Mouse (Mus musculus) cerebellum, adult 11-12 months (tissue): ENCODE results near the gene Ttc29.
A peak's percentile ranks its signal among the peaks of the same experiment; 100 is the strongest.

ENCODE experiments used
- DNase-seq: peaks from one replicate; pipeline ENCODE4 v3.0.0; 2022

Ttc29 gene

GRCm38 (mm10) chr8:78284805-78285204, 71.7 kb downstream of the Ttc29 start:
- DNase-seq = no peak

DNA sequence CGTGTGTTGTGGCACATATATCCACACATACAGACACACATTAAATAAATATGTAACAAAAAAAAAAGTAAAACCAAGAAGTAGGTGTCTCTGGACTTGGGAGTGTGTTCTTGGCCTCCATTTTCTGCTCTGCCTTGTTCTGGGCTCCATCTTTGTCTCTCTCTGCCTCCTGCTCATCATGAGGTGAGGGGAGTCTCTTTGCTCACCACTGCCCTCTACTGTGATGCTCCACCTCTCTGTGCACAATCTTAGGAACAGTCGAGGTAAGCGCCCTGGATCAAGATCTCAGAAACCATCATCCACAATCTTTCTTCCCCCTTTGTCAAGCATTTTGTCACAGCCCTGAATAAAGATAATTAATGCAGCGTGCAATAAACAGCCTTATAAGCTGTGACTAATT, 72.3 kb downstream of the Ttc29 start:
- DNase-seq = no peak

DNA sequence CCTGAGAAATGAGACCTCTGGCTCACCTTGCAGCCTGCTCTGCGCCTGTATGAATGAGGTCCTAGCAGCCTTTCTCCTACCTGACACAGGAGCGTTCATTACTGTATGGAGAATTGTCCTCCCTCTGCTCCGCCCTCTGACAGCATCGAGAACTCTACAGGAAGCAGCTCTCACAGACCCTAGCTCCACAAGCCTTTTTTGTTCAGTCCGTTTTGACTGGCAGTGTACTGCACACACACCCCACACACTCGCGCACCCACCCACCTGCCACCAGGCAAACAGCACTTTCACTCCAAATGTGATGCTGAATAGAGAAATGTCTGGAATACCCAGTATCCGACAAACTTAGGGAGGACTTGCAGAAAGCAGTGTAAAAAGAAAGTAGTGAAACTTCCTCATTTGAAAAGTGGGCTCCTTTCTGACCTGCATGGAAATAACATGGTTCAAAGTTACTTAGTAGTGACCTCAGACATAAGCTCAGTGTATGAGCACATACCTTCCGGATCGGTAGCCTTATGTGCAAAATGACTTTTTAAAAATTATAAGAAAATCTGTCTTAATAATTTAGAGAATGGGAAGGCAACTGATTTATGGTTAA, 76.4 kb downstream of the Ttc29 start:
- DNase-seq = no peak

DNA sequence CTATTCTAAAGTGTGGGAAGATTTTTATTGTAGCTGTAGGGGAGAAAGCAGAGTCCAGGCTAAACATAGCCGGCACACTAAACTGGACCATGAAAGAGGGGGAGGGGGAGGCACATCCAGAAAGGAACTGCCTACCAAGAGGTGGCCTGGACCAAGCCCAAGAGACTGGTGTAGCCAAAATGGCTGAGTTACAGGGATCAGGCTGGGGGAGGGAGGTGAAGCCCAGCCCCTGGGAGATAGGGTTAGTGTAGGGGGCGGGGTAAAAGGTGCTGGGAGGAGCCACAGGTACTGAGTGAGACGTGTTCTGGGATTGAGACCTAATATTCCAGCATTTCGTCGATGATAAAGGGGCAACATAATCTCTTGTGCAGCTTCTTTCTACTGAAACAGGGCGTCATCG, 77.2 kb downstream of the Ttc29 start:
- DNase-seq = no peak

- DNase-seq = no peak
Measured at GRCm38 (mm10) chr8:78295494-78295893, 82.4 kb downstream of the Ttc29 start.

DNA sequence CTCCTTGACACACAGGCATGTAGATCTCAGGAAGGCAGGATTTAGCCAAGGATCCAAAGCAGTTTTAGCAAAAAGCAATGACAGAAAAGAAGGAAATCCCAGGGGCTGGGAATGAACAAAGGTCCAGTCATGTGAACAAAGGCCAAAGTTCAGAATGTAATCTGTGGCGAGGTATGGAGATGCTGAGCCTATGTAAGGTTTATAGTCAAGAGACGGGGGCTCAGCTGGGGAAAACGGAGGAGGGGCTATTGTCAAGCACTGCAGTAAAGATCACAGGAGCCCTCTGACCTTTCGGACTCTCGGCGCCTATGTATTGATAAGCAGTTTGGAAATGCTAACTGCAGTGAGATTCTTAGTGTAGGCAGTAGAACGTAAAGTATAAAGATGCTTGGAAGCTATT, 90.5 kb downstream of the Ttc29 start:
- no peak for DNase-seq

DNA sequence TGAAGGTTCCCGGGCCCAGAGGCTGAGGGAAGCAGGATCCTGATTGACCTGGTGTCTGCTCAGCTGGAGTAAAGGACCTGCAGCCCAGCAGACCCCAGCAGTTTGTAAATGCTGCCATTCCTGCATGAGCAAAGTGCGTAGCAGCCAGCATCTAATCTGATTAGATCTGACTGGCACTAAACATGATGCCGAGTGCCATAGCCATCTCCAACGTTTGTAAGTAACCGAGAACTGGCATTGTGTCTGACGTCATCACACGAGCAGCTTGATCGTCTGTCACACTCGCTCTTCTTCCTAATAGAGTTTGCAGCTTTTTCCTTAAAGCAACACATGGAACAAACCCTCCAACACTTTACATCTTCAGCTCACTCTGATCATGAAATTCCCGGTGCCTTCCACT, 93.5 kb downstream of the Ttc29 start:
- DNase-seq = no peak

DNA sequence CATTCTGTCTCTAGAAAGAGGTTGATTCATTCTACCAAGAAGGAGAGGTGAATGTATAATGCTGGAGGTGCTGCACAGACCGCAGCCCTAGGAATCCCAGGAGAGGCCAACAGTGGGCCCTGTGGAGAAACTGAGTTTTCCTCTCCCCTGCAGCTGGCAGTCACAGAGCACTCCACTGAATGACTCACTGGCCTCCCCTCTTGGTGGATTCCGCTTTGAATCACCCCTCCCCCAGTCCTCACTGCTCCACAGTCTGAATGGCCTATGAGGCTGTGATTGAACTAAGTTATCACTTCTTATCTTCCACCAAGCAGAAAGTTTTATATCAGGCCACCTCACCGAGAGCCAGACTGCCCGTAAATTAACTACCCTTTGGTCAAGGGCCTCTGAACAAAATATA, 94.0 kb downstream of the Ttc29 start:
- DNase-seq = no peak

GRCm38 (mm10) chr8:78309539-78309938, 96.4 kb downstream of the Ttc29 start:
- no peak for DNase-seq

GRCm38 (mm10) chr8:78315576-78315975, 102.5 kb downstream of the Ttc29 start:
- no peak for DNase-seq

DNA sequence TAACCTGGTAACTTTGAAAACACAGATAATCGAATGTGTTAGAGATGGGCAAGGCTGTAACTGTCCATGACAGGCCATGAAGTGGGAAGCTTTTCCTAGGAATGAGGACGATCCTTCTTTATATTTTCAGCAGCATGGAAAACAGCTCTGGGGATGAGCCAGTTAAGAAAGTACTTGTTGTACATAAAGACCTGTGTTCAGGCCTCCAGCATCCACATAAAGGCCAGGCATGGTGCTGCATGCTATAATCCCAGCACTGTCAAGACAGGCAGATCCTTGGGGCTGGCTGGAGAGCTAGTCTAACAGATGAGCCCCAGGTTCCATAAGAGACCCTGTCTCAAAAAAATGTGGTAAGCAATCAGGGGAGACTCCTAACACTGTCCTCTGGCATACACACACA, 104.6 kb downstream of the Ttc29 start:
- DNase-seq = no peak

GRCm38 (mm10) chr8:78323391-78323790, 110.3 kb downstream of the Ttc29 start:
- no peak for DNase-seq

- DNase-seq = peak; percentile 2
Measured at GRCm38 (mm10) chr8:78340689-78341529, 127.8 kb downstream of the Ttc29 start.

- DNase-seq = no peak
Measured at GRCm38 (mm10) chr8:78342151-78342550, 129.1 kb downstream of the Ttc29 start.

DNA sequence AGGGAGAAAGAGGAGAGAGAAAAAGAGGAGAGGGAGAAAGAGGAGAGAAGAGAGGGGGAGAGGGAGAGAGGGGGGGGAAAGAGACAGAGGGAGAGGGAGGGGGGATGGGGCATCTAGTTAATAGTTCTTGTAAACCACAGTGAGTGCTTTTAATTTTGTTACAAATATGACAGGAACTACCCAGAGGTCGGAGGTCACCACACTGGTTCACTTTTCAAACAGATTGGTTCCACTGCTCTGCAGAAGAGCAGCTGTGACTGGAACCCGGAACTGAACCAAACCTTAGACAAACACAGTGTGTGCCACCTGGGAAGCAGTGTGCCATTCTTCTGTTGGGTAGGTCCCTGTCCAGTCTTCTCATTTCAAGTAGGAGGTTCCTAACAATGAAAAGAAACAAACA, 130.9 kb downstream of the Ttc29 start:
- DNase-seq = no peak

DNA sequence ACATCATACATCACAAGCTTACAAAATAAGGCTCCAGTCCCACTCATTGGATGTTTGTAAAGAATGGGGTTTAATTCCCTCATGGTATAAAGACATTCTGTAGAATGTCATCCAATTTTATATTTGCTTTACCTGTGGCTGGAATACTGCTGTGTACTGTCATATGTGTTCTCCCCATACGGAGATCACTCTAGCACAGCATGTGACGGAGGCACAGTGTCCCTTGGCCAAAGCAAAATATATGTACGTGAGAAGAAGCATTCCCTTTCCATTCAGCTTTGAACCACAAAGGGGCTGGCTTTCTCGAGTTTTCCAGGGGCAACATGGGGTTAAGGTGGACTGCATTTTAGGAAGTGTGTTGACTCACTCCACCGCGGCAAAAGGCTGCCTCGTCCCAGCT, 132.6 kb downstream of the Ttc29 start:
- no peak for DNase-seq

DNA sequence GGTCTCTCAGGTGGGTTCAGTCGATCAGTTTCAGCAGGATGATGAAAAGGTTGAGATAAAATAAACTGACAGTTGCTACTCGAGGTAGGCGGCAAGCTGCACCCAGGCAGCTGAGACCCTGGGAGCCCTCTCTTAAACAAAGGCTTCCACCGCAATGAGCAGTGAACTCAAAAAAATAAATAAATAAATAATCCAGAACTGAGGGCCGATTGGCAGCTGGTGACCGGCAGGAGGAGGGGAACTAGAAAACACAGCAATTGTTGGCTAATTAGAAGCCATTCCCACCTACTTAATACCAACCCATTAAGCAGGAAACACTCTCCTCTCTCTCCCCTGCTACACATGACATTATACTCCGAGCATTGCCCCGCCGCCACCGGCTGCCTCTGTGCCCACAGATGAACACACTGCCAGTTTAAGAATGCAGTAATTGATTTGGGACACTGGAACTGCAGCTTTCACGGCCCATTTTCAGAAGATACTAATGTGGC, 133.1 kb downstream of the Ttc29 start:
- no peak for DNase-seq

GRCm38 (mm10) chr8:78353902-78354301, 140.8 kb downstream of the Ttc29 start:
- DNase-seq = no peak

DNA sequence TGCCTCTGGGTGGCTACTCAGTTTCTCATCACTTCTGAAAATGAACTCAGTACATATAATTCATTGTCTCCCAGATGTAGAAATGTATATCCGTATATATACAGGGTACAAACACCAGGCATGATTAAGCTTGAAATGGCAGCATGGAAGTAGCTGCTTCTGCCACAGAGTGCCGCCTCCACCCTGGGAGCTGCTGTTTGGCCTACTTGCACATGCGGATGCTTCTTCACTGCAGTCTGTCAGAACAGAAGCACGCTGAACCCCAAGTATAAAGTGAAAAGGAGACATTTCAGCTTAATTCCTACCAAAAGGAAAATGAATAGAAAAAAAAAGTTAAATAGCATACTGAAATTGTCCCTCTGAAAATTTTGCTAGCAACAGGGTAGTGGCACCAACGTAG, 141.7 kb downstream of the Ttc29 start:
- DNase-seq = no peak

DNA sequence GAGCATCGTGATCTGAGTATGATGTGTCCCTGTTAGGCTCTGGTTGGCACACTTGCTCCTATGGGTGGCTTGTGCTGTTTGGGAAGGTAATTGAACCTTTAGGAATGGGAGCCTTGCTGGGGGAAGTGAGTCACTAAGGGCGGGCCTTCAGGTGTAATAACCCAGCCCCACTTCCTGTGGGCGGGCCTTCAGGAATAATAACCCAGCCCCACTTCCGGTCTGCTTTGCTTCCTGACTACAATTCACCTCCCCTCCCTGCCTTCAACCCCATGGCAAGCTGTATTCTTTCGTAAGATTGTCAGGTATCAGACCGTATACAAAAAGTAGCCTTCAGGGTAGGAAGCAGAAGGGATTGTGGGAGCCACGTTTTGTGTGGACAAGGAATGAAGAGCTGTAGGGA, 177.7 kb downstream of the Ttc29 start:
- no peak for DNase-seq

GRCm38 (mm10) chr8:78419272-78419671, 206.2 kb downstream of the Ttc29 start:
- DNase-seq = no peak

DNA sequence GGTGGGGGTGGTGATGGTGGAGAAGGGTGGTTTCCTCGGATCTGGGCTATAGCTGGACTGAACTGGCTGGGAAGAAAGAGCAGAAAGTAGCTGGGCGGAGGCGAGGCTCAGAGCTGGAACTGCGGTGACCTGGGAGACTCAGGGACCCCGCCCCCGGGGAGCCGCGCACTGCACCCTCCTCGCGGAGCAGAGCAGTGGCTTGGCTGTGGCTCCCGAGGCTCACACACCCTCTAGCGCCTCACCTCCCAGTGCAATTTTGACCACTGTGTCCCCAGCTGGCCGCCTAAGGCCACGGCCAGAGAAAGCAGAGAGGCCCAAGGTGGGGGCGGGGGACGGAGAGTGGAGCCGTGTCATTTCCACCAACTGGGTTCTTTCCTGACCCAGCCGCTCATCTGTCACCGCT, 207.0 kb downstream of the Ttc29 start:
- no peak for DNase-seq

DNA sequence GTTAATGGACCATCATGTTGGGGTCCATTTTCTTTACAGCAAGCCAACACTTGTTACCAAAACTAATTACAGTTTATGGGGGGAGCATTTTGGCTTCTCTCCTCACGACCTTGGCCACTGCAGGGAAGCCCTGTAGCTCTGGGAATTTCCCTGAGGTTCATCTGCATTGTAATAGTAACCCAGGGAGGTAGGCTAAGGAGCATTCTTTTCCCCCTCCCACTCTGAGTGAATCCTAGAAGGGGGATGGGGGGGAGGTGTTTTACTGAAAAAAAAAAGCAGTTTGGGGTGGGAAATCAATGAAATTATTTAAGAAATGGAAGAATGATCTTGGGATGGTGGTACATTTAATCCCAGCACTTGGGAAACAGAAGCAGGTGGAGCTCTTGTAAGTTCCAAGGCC, 210.8 kb downstream of the Ttc29 start:
- no peak for DNase-seq

DNA sequence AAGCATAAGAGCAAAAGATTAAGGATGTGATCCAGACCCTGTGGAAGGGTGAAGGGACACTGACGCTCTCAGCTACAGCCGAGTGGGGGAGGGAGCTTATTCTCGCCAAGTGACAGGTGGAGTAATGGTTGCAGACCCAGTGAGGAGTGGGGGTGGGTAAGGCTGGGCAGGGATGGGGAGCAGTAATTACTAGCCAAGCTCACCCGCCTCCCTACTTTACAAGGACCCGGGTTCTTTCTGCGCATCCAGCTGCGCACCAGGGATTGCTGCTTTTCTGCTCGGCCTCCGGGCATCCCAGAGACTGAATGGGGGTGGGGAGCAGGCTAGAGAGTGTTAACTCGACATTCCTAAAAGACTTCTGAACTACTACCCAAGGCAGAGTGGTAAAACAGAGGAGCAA, 213.4 kb downstream of the Ttc29 start:
- no peak for DNase-seq
